Mouse (Mus musculus) CH12.LX (cell line): ENCODE measurements at regions not wholly inside any gene's neighbourhood (a gene's known extent, or its start where the extent isn't known, plus 50 kb on each side); places are given as distances from the start of the nearest gene placed in this dataset.

Experiments
- DNase-seq: peaks from one replicate; pipeline ENCODE4 v3.0.0-alpha.2; 2013; ENCODE audit errors: extremely low read depth
- H3K27ac ChIP-seq: 2 replicates; pipeline ENCODE4 v1.5.1; 2012; ENCODE audit warnings: low read depth, mild to moderate bottlenecking, control low read depth, moderate library complexity; ENCODE audit not compliant: insufficient read depth
- H3K27me3 ChIP-seq: replicated peaks from 2 replicates; pipeline ENCODE3; 2012; ENCODE audit warnings: inconsistent platforms
- H3K36me3 ChIP-seq, 2 experiments: replicated peaks in 1 of 2; 2 replicates each; pipeline versions ENCODE3 to v1.6.1; 2012; ENCODE audit warnings: inconsistent platforms in 1 of 2, low read length in 1 of 2, mild to moderate bottlenecking in 1 of 2, mixed read lengths in 1 of 2, moderate library complexity in 1 of 2; ENCODE audit not compliant: control insufficient read depth in 1 of 2, insufficient read depth in 1 of 2
- H3K4me1 ChIP-seq, 2 experiments: 2 replicates each; pipeline ENCODE4 v1.6.1; 2012; ENCODE audit warnings: inconsistent platforms in 1 of 2, moderate library complexity in 1 of 2; ENCODE audit not compliant: insufficient read depth in 2 of 2, control insufficient read depth in 1 of 2
- H3K4me2 ChIP-seq: 2 replicates; pipeline ENCODE4 v1.6.1; 2012; ENCODE audit warnings: low read depth, mild to moderate bottlenecking, control low read depth; ENCODE audit not compliant: poor library complexity, insufficient read depth, severe bottlenecking
- H3K4me3 ChIP-seq, 3 experiments: fragments of 150-350 bp in 1 of 3; sonication (generic) in 1 of 3; replicated peaks in 1 of 3; 2 replicates each; pipeline versions ENCODE3 to v1.5.1; 2011 to 2012; ENCODE audit warnings: low read depth in 2 of 3, low read length in 2 of 3, mild to moderate bottlenecking in 2 of 3, moderate library complexity in 2 of 3, control low read depth in 1 of 3, improper control_type of control experiment in 1 of 3, inconsistent platforms in 1 of 3, mixed read lengths in 1 of 3; ENCODE audit not compliant: poor library complexity in 1 of 3
- H3K79me2 ChIP-seq: replicated peaks from 2 replicates; pipeline ENCODE4 v1.6.1; 2012; ENCODE audit warnings: mild to moderate bottlenecking, moderate library complexity; ENCODE audit not compliant: control insufficient read depth, poor library complexity, insufficient read depth, severe bottlenecking; ENCODE audit errors: extremely low read depth
- H3K9ac ChIP-seq: 2 replicates; pipeline ENCODE4 v1.6.1; 2012; ENCODE audit warnings: low read depth, mild to moderate bottlenecking, control low read depth, moderate library complexity; ENCODE audit not compliant: insufficient read depth
- H3K9me3 ChIP-seq: replicated peaks from 2 replicates; pipeline ENCODE3; 2012; ENCODE audit warnings: low read length, inconsistent platforms, mixed read lengths
- CHD1 ChIP-seq: IDR thresholded peaks from 2 replicates; pipeline ENCODE4 v1.6.1; 2012; ENCODE audit warnings: low read depth, low read length, improper control_type of control experiment, inconsistent platforms
- CHD2 ChIP-seq: IDR thresholded peaks from 2 replicates; pipeline ENCODE4 v1.6.1; 2011; ENCODE audit warnings: low read length, improper control_type of control experiment
- E2F4 ChIP-seq: IDR thresholded peaks from 2 replicates; pipeline ENCODE4 v1.6.1; 2011; ENCODE audit warnings: low read depth, low read length, improper control_type of control experiment; ENCODE audit not compliant: insufficient replicate concordance
- EP300 ChIP-seq: IDR thresholded peaks from 2 replicates; pipeline ENCODE4 v1.6.1; 2011; ENCODE audit warnings: low read length, improper control_type of control experiment
- GABPA ChIP-seq: IDR thresholded peaks from 2 replicates; pipeline ENCODE4 v1.6.1; 2012; ENCODE audit warnings: low read depth, low read length, improper control_type of control experiment, inconsistent platforms; ENCODE audit not compliant: insufficient replicate concordance
- HCFC1 ChIP-seq: IDR thresholded peaks from 2 replicates; pipeline ENCODE4 v1.6.1; 2012; ENCODE audit warnings: low read depth, mild to moderate bottlenecking, inconsistent platforms, low read length, improper control_type of control experiment
- JUN ChIP-seq: IDR thresholded peaks from 2 replicates; pipeline ENCODE4 v1.6.1; 2011; ENCODE audit warnings: low read depth, mild to moderate bottlenecking, low read length, improper control_type of control experiment, moderate library complexity; ENCODE audit not compliant: insufficient read depth
- JUND ChIP-seq: conservative IDR thresholded peaks from 2 replicates; pipeline ENCODE4 v1.6.1; 2011; ENCODE audit warnings: low read depth, low read length, improper control_type of control experiment
- KAT2A ChIP-seq: IDR thresholded peaks from 2 replicates; pipeline ENCODE4 v1.6.1; 2012; ENCODE audit warnings: low read length, improper control_type of control experiment, inconsistent platforms; ENCODE audit not compliant: insufficient replicate concordance
- MAFK ChIP-seq: IDR thresholded peaks from 2 replicates; pipeline ENCODE4 v1.6.1; 2011; ENCODE audit warnings: low read length, improper control_type of control experiment; ENCODE audit not compliant: insufficient replicate concordance
- MAX ChIP-seq: IDR thresholded peaks from 2 replicates; pipeline ENCODE4 v1.6.1; 2011; ENCODE audit warnings: low read length, improper control_type of control experiment
- MAZ ChIP-seq: IDR thresholded peaks from 2 replicates; pipeline ENCODE4 v1.6.1; 2012; ENCODE audit warnings: low read depth, mild to moderate bottlenecking, inconsistent platforms, low read length, improper control_type of control experiment, moderate library complexity
- MXI1 ChIP-seq: IDR thresholded peaks from 2 replicates; pipeline ENCODE4 v1.6.1; 2011; ENCODE audit warnings: mild to moderate bottlenecking, low read depth, low read length, improper control_type of control experiment
- MYC ChIP-seq: IDR thresholded peaks from 2 replicates; pipeline ENCODE4 v1.6.1; 2011; ENCODE audit warnings: low read depth, mild to moderate bottlenecking, improper control_type of control experiment, low read length
- PAX5 ChIP-seq: IDR thresholded peaks from 2 replicates; pipeline ENCODE4 v1.6.1; 2012; ENCODE audit warnings: low read length, inconsistent platforms, mixed read lengths
- RAD21 ChIP-seq: IDR thresholded peaks from 2 replicates; pipeline ENCODE4 v1.6.1; 2011; ENCODE audit warnings: low read depth, mild to moderate bottlenecking, low read length, improper control_type of control experiment, moderate library complexity
- RCOR1 ChIP-seq: conservative IDR thresholded peaks from 2 replicates; pipeline ENCODE4 v1.6.1; 2012; ENCODE audit warnings: low read depth, mild to moderate bottlenecking, inconsistent platforms, low read length, improper control_type of control experiment
- SIN3A ChIP-seq: IDR thresholded peaks from 2 replicates; pipeline ENCODE4 v1.6.1; 2012; ENCODE audit warnings: low read length, improper control_type of control experiment, inconsistent platforms
- SMC3 ChIP-seq: IDR thresholded peaks from 2 replicates; pipeline ENCODE4 v1.6.1; 2011; ENCODE audit warnings: low read depth, low read length, improper control_type of control experiment
- UBTF ChIP-seq: IDR thresholded peaks from 2 replicates; pipeline ENCODE4 v1.6.1; 2012; ENCODE audit warnings: low read depth, mild to moderate bottlenecking, inconsistent platforms, low read length, improper control_type of control experiment, moderate library complexity
- USF2 ChIP-seq: conservative IDR thresholded peaks from 2 replicates; pipeline ENCODE4 v1.6.1; 2011; ENCODE audit warnings: low read depth, low read length, improper control_type of control experiment
- ZC3H11A ChIP-seq: IDR thresholded peaks from 2 replicates; pipeline ENCODE4 v1.6.1; 2012; ENCODE audit warnings: low read depth, mild to moderate bottlenecking, inconsistent platforms, low read length, improper control_type of control experiment
- ZKSCAN1 ChIP-seq: IDR thresholded peaks from 2 replicates; pipeline ENCODE4 v1.6.1; 2012; ENCODE audit warnings: low read depth, inconsistent platforms, low read length, improper control_type of control experiment, borderline replicate concordance
- ZMIZ1 ChIP-seq: IDR thresholded peaks from 2 replicates; pipeline ENCODE4 v1.6.1; 2012; ENCODE audit warnings: low read depth, mild to moderate bottlenecking, inconsistent platforms, low read length, improper control_type of control experiment
- dilution Hi-C: fragments of 300-500 bp; cut with MboI; formaldehyde crosslinking; loops from 2 replicates; pipeline ENCODE4 v1.14.3; 2020; ENCODE audit warnings: low sequenced_read_pairs; ENCODE audit not compliant: extremely low pct_unique_long_range_greater_than_20kb, extremely low pct_ligation_motif_present
- in situ Hi-C: fragments of 300-500 bp; cut with MboI; formaldehyde crosslinking; loops from 3 replicates; pipeline ENCODE4 v1.14.3; 2019; ENCODE audit warnings: low sequenced_read_pairs, low pct_ligation_motif_present, low pct_unique_long_range_greater_than_20kb, mixed read lengths

DNA sequence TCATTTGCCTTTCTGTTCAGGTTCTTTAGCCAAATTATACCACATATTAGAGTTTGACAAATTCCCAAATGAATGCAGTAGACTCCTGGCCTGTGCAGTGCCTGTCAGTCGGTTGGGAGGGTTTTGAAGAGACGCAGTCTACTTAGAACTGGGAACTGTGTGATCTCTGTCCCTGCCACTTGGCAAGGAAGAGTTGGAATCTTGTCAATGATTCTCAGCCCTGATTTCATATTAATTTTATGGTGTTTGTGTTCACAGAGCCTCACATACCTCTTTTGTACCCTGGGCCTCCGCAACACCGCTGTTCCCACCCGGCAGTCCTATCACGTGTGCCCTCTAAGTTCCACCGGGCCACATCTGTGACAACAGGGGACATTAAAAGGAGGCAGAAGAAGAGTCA is 149.8 kb upstream of the Ddhd1 start:
- Histone ChIP-seq H3K27me3 (no peaks in the 10 kb centered on the region), H3K4me1 (peaks cover 0 to 19% of the 10 kb centered on the region in 2 experiments; a peak in 2 of 4 replicates), H3K36me3 (no peaks in the 10 kb centered on the region), H3K27ac (no peak overlapping the region), H3K9ac (no peak overlapping the region), H3K4me3 (no peak overlapping the region), H3K4me2 (no peak overlapping the region), H3K9me3 (no peaks in the 10 kb centered on the region), H3K79me2 (no peaks in the 10 kb centered on the region)
- dilution Hi-C loops, result no loop called here
- in situ Hi-C loops, result no loop called here
- no peak for DNase-seq
- TF ChIP-seq RCOR1 (no peak), MXI1 (no peak), UBTF (no peak), CHD1 (no peak), E2F4 (no peak), MAZ (no peak), ZC3H11A (no peak), SMC3 (no peak), GABPA (no peak), JUN (no peak), MYC (no peak), CHD2 (no peak), SIN3A (no peak), EP300 (no peak), RAD21 (no peak), HCFC1 (no peak), MAFK (no peak), MAX (no peak), KAT2A (no peak), PAX5 (no peak)

DNA sequence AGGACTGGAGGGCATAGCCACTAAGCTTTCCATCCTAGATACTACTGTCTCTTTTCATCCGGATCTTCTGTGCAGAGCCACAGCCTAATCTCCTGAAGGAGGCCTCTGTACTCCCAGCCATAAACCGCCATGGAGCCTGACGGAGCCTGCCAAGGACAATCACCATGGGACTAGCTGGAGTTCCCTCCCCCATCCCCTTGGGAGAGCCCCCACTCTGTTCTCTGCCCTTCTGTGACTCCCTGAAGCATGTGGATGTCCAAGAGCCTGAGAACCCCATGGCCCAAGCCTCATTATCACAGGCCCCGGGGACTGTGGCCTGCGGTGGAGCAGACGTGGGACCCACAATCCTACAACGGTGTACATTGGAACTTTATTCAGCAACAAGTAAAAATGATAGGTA is 151.5 kb upstream of the Ddhd1 start:
- in situ Hi-C loops, result no loop called here
- dilution Hi-C loops, result no loop called here
- no peak for TF ChIP-seq CHD2
- TF ChIP-seq USF2, result no peak
- no peak for TF ChIP-seq ZKSCAN1
- no peak for TF ChIP-seq ZMIZ1
- no peak for TF ChIP-seq JUND
- no peak for TF ChIP-seq KAT2A

More for the DNA sequence above, 151.5 kb upstream of the Ddhd1 start:
- no peaks in the 10 kb centered on the region for H3K27me3 ChIP-seq
- DNase-seq, result no peak
- no peaks in the 10 kb centered on the region for H3K9me3 ChIP-seq
- H3K4me3 ChIP-seq, result no peak overlapping the region
- peaks cover 0 to 14% of the 10 kb centered on the region in 2 experiments; a peak in 2 of 4 replicates for H3K4me1 ChIP-seq
- no peak overlapping the region for H3K27ac ChIP-seq
- H3K9ac ChIP-seq, result no peak overlapping the region
- no peak overlapping the region for H3K4me2 ChIP-seq
- no peaks in the 10 kb centered on the region for H3K79me2 ChIP-seq
- H3K36me3 ChIP-seq, result no peaks in the 10 kb centered on the region
